Mouse (Mus musculus): ENCODE data around the gene Cecr2.

- TF ChIP-seq CTCF (conservative IDR thresholded peaks at IDR 0.05; ENCODE audit: low read length), result no peak
- no peak for TF ChIP-seq NANOG (IDR thresholded peaks at IDR 0.05; ENCODE audit: borderline replicate concordance, low read length)
- no peak for TF ChIP-seq POU5F1 (IDR thresholded peaks at IDR 0.05; ENCODE audit: borderline replicate concordance, low read length)
Measured at GRCm38 (mm10) chr6:120761151-120761550, 95.0 kb downstream of the Cecr2 start.

Measured in E14TG2a.4 (cell line).